Mouse (Mus musculus) heart, embryonic 13.5 days (tissue): ENCODE measurements around the gene Skp1a. TPM values are rescaled to one million over a fixed set of nuclear protein-coding genes. Genes with fewer than 3 reads are reported as not detected.

ENCODE experiments used
- ATAC-seq: fragments of 200-750 bp; cut with Nextera tagmentation; 2 replicates; pipeline ENCODE4 v1.8.0; 2017; ENCODE audit warnings: moderate TSS enrichment; ENCODE audit not compliant: insufficient number of reproducible peaks, low FRiP score, low TSS enrichment; ENCODE audit errors: extremely low read depth
- H3K27ac ChIP-seq: fragments of 300-500 bp; sonication (generic); replicated peaks from 2 replicates; pipeline ENCODE4 v1.5.1; 2015; ENCODE audit warnings: moderate library complexity, mild to moderate bottlenecking, inconsistent platforms
- H3K27me3 ChIP-seq: fragments of 300-500 bp; sonication (generic); replicated peaks from 2 replicates; pipeline ENCODE4 v1.6.1; 2015; ENCODE audit warnings: mild to moderate bottlenecking, inconsistent platforms
- H3K36me3 ChIP-seq: fragments of 300-500 bp; sonication (generic); 2 replicates; pipeline ENCODE4 v1.6.1; 2015; ENCODE audit warnings: mild to moderate bottlenecking, inconsistent platforms
- H3K4me1 ChIP-seq: fragments of 300-500 bp; sonication (generic); 2 replicates; pipeline ENCODE4 v1.6.1; 2015; ENCODE audit warnings: inconsistent platforms
- H3K4me2 ChIP-seq: fragments of 300-500 bp; sonication (generic); 2 replicates; pipeline ENCODE4 v1.6.1; 2015; ENCODE audit warnings: inconsistent platforms, mild to moderate bottlenecking, moderate library complexity
- H3K4me3 ChIP-seq: fragments of 300-500 bp; sonication (generic); 2 replicates; pipeline ENCODE4 v1.5.1; 2015; ENCODE audit warnings: moderate library complexity, mild to moderate bottlenecking, inconsistent platforms
- H3K9ac ChIP-seq: fragments of 300-500 bp; sonication (generic); 2 replicates; pipeline ENCODE4 v1.6.1; 2015; ENCODE audit warnings: inconsistent platforms, mild to moderate bottlenecking, moderate library complexity
- H3K9me3 ChIP-seq: fragments of 300-500 bp; sonication (generic); 2 replicates; pipeline ENCODE4 v1.6.1; 2016; ENCODE audit warnings: inconsistent platforms
- WGBS: fragments of 180-500 bp; shearing (Covaris S2); methylation state at CpG from one replicate; pipeline ENCODE4 v1.1.7; 2015; ENCODE audit warnings: mixed read lengths; 5-methylcytosine and 5-hydroxymethylcytosine counted together
- polyA plus RNA-seq: library from polyadenylated mRNA; unstranded; fragments of >200 nt; fragmentation: Nextera tagmentation; extraction: Ambion mirVana; gene quantifications from 2 replicates; pipeline ENCODE4 v1.2.1, GENCODE M21; 2015

The Skp1a gene
- polyA plus RNA-seq, 1 experiment from 2014 or later: 467 TPM

DNA sequence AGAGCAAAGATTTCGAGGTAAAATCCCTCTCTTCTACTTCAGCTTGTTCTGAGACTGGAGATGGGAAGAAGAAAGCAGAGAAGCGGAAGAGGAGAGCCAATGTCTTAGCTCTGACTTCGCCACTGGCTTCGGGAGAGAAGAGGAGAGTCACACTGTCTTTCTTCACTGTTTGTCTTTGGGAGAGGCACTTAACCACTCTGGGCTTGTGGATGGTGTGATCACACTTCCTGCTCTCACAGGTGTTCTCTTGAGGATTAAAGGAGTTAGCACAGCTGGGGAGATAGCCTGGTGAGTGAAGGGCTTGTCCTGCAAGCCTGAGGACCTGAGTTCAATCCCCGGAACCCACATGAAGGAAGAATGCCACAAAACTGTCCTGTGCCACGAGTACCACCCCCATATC is 61.1 kb downstream of the Skp1a start:
- no peaks in the 10 kb centered on the region for H3K4me1 ChIP-seq
- H3K27ac ChIP-seq: no peak overlapping the region
- no peak overlapping the region for H3K9ac ChIP-seq
- no peak overlapping the region for H3K4me3 ChIP-seq
- H3K27me3 ChIP-seq: peaks cover 3% of the 10 kb centered on the region; the same call in 1 of the 2 replicates
- H3K9me3 ChIP-seq: no peaks in the 10 kb centered on the region
- no peak overlapping the region for H3K4me2 ChIP-seq
- WGBS: 64% methylated on average over 6 of the region's 6 CpGs
- H3K36me3 ChIP-seq: no peaks in the 10 kb centered on the region
- no peak for ATAC-seq

DNA sequence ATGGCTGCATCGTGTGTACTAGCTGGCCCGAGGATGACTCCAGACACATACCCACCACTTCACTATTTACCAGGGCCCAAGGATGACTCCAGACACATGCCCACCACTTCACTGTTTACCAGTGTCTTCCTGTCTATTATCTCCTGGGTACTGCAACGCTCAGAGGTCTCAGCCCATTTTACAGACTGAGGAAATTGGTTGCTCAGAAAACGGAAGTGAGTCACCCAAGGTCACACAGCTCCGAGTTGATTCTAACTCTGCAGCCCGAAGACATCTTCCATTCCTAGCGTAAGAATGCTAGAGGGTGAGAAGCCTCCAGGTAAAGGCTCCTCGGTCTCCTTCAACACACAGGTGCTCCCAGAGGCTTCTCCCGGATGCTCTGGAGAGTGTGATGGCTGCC is 62.3 kb downstream of the Skp1a start:
- Histone ChIP-seq H3K4me3 (no peak overlapping the region), H3K4me2 (no peak overlapping the region), H3K27me3 (peaks cover 3% of the 10 kb centered on the region; the same call in 1 of the 2 replicates), H3K4me1 (no peaks in the 10 kb centered on the region; the same call in 1 of the 2 replicates), H3K27ac (no peak overlapping the region), H3K9me3 (no peaks in the 10 kb centered on the region), H3K36me3 (no peaks in the 10 kb centered on the region), H3K9ac (no peak overlapping the region)
- 75% methylated on average over 9 of the region's 9 CpGs for WGBS
- no peak for ATAC-seq

Other genes with a start within 250 kb of the Skp1a start
- 246 and 268 TPM in 2 replicates for gene Ube2b, start 231.2 kb upstream of the Skp1a start, polyA plus RNA-seq
- 6.5 and 7.8 TPM in 2 replicates for gene Cdkl3, start 227.8 kb upstream of the Skp1a start, polyA plus RNA-seq
- gene Ppp2ca, start 133.3 kb upstream of the Skp1a start, polyA plus RNA-seq: 64.2 and 68.9 TPM in 2 replicates
- gene Olfr1373, start 86.5 kb upstream of the Skp1a start, polyA plus RNA-seq: not detected in 2 replicates
- not detected in 2 replicates for gene Olfr1371, start 18.0 kb upstream of the Skp1a start, polyA plus RNA-seq
- gene Tcf7, start 51.0 kb downstream of the Skp1a start, polyA plus RNA-seq: 3.5 and 4.3 TPM in 2 replicates
- 414 and 452 TPM in 2 replicates for gene Vdac1, start 128.9 kb downstream of the Skp1a start, polyA plus RNA-seq
- 193 and 201 TPM in 2 replicates for gene 9530068E07Rik, start 164.4 kb downstream of the Skp1a start, polyA plus RNA-seq